9 mouse cellular contexts compared by ENCODE assay signal in the genomic region with DNA sequence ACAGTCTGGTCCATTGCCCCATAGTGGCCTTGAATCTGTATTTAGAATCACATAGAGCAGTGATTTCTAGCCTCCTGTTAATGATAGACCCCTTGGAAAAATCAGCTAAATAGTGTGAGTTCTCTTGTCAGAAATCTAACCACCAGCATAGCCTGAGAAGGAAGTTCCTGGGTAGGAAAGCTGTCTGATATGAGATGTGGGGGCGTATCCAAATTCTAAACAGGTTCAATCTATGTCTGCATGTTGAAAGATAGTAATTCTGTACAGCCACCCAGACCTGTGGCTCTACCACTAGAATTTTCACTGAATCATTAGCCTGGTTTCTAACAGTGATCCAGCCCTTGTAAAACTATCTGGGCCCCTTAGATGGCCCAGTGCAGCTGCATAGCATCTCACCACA. TPM values are rescaled to one million over a fixed set of nuclear protein-coding genes. Genes with fewer than 3 reads are reported as not detected.
A peak's percentile ranks its signal among the peaks of the same experiment; 100 is the strongest.
DNase-seq lines count a peak whose midpoint lies in the region; ATAC-seq and TF ChIP-seq lines count a peak whose summit lies in the region.
"Had no signal": no experiment of that assay in that cellular context is flagged by ENCODE, and none has a peak within 500 bp of the region (broad histone marks: within the 10 kb centered on the region; RNA-seq: fewer than 3 reads in every experiment).

No protein-coding gene starts in this region.

- WGBS in forebrain, embryonic 13.5 days = 81% methylated on average over 1 of the region's 1 CpGs
- WGBS in liver, embryonic 14.5 days (ENCODE audit: insufficient replicate concordance) = 20% methylated on average over 1 of the region's 1 CpGs

- peak overlapping the region; percentile 97 for H3K4me3 ChIP-seq in megakaryocyte, embryonic 14.5 days (replicated peaks)
- peak overlapping the region; percentile 58; the same call in 1 of the 2 replicates for H3K4me3 ChIP-seq in forebrain, embryonic 13.5 days
- H3K4me3 ChIP-seq in liver, embryonic 14.5 days (ENCODE audit: insufficient read depth in 1 of 2, low read depth in 2 of 2, low read length in 2 of 2) = no peak overlapping the region

- no peaks in the 10 kb centered on the region for H3K9me3 ChIP-seq in megakaryocyte, embryonic 14.5 days
- H3K9me3 ChIP-seq in forebrain, embryonic 13.5 days (replicated peaks) = no peaks in the 10 kb centered on the region
- H3K9me3 ChIP-seq in liver, embryonic 14.5 days (ENCODE audit: control insufficient read depth, low read length) = no peaks in the 10 kb centered on the region

- no peak for TF ChIP-seq EP300 in liver, embryonic 14.5 days (IDR thresholded peaks at IDR 0.05; ENCODE audit: low read depth)

- peaks cover 22% of the 10 kb centered on the region for H3K4me1 ChIP-seq in megakaryocyte, embryonic 14.5 days
- peaks cover 16% of the 10 kb centered on the region for H3K4me1 ChIP-seq in forebrain, embryonic 13.5 days
- peaks cover 0 to 7% of the 10 kb centered on the region in 2 experiments; a peak in 2 of 4 replicates for H3K4me1 ChIP-seq in liver, embryonic 14.5 days (replicated peaks; ENCODE audit: control insufficient read depth in 2 of 2, insufficient read depth in 2 of 2, low read length in 1 of 2)

- no peak overlapping the region for H3K9ac ChIP-seq in forebrain, embryonic 13.5 days
- no peak overlapping the region for H3K9ac ChIP-seq in liver, embryonic 14.5 days (replicated peaks)

- peak overlapping the region; percentile 65 for H3K4me2 ChIP-seq in forebrain, embryonic 13.5 days
- H3K4me2 ChIP-seq in liver, embryonic 14.5 days (ENCODE audit: low read depth) = peak overlapping the region; percentile 59

- peaks cover 17% of the 10 kb centered on the region for H3K36me3 ChIP-seq in megakaryocyte, embryonic 14.5 days (replicated peaks; ENCODE audit: low read length)
- H3K36me3 ChIP-seq in forebrain, embryonic 13.5 days (ENCODE audit: poor library complexity, severe bottlenecking) = no peaks in the 10 kb centered on the region
- no peaks in the 10 kb centered on the region for H3K36me3 ChIP-seq in liver, embryonic 14.5 days (replicated peaks; ENCODE audit: control insufficient read depth, insufficient read depth, low read depth)

- no peak for DNase-seq in liver, embryonic 14.5 days (ENCODE audit: low read depth in 3 of 3, low spot score in 3 of 3)
- no peak for DNase-seq in thymus, postnatal 14 days
- DNase-seq in ovary, adult 18-20 months (ENCODE audit: low spot score) = no peak
- DNase-seq in right cerebral cortex, postnatal 14 days = no peak
- DNase-seq: layer of hippocampus, postnatal 36 days had no signal

- ATAC-seq in megakaryocyte, adult 5-6 weeks (ENCODE audit: poor library complexity, severe bottlenecking) = no peak
- ATAC-seq in forebrain, embryonic 13.5 days = no peak
- no peak for ATAC-seq in liver, embryonic 14.5 days (ENCODE audit: insufficient read depth)

- peaks cover 9% of the 10 kb centered on the region for H3K27me3 ChIP-seq in megakaryocyte, embryonic 14.5 days (replicated peaks)
- H3K27me3 ChIP-seq in forebrain, embryonic 13.5 days = no peaks in the 10 kb centered on the region
- H3K27me3 ChIP-seq in liver, embryonic 14.5 days (ENCODE audit: control insufficient read depth, insufficient read depth, low read length) = no peaks in the 10 kb centered on the region; the same call in 1 of the 2 replicates

- no peak for TF ChIP-seq CTCF in liver, embryonic 14.5 days (IDR thresholded peaks at IDR 0.05; ENCODE audit: low read depth)

- H3K27ac ChIP-seq in forebrain, embryonic 13.5 days = no peak overlapping the region
- no peak overlapping the region for H3K27ac ChIP-seq in liver, embryonic 14.5 days

RNA-seq across cellular contexts. Expression of a gene that starts 1.4 kb away (rescaled TPM):
- polyA plus RNA-seq in megakaryocyte, embryonic 14.5 days (2012; ENCODE audit: insufficient read depth, low replicate concordance) = 0.34 and 0.38 TPM in 2 replicates
- 5.3 and 6.8 TPM in 2 replicates for total RNA-seq in megakaryocyte, adult 5-6 weeks (2015)
- total RNA-seq in megakaryocyte, adult 5-6 weeks (2017) = 3.5 and 4.3 TPM in 2 replicates
- 10.6 and 12.7 TPM in 2 replicates for polyA plus RNA-seq in forebrain, embryonic 13.5 days (2015; fragmentation: Nextera tagmentation; extraction: Ambion mirVana)
- 2.5 and 3.1 TPM in 2 replicates for polyA plus RNA-seq in liver, embryonic 14.5 days (2012; rRNA removed)
- 1.9 and 2.2 TPM in 2 replicates for polyA plus RNA-seq in liver, embryonic 14.5 days (2014; fragmentation: Nextera tagmentation; extraction: Ambion mirVana)

RNA-seq across cellular contexts. Expression of a gene that starts 7.2 kb away (rescaled TPM):
- polyA plus RNA-seq in megakaryocyte, embryonic 14.5 days (2012; ENCODE audit: insufficient read depth, low replicate concordance) = not detected in 2 replicates
- not detected in 2 replicates for total RNA-seq in megakaryocyte, adult 5-6 weeks (2015)
- total RNA-seq in megakaryocyte, adult 5-6 weeks (2017) = not detected in 2 replicates
- polyA plus RNA-seq in forebrain, embryonic 13.5 days (2015; fragmentation: Nextera tagmentation; extraction: Ambion mirVana) = not detected in 2 replicates
- not detected in 2 replicates for polyA plus RNA-seq in liver, embryonic 14.5 days (2012; rRNA removed)
- not detected in 2 replicates for polyA plus RNA-seq in liver, embryonic 14.5 days (2014; fragmentation: Nextera tagmentation; extraction: Ambion mirVana)
- total RNA-seq: gastrocnemius, adult 8-10 months; layer of hippocampus, postnatal 36 days had no signal

RNA-seq across cellular contexts. Expression of a gene that starts 51.0 kb away (rescaled TPM):
- not detected in 2 replicates for polyA plus RNA-seq in megakaryocyte, embryonic 14.5 days (2012; ENCODE audit: insufficient read depth, low replicate concordance)
- not detected in 2 replicates for total RNA-seq in megakaryocyte, adult 5-6 weeks (2015)
- not detected in 2 replicates for total RNA-seq in megakaryocyte, adult 5-6 weeks (2017)
- polyA plus RNA-seq in forebrain, embryonic 13.5 days (2015; fragmentation: Nextera tagmentation; extraction: Ambion mirVana) = not detected in 2 replicates
- not detected in 2 replicates for polyA plus RNA-seq in liver, embryonic 14.5 days (2012; rRNA removed)
- not detected in 2 replicates for polyA plus RNA-seq in liver, embryonic 14.5 days (2014; fragmentation: Nextera tagmentation; extraction: Ambion mirVana)
- total RNA-seq: gastrocnemius, adult 8-10 months had no signal

RNA-seq across cellular contexts. Expression of a gene that starts 51.0 kb away (rescaled TPM):
- not detected in 2 replicates for polyA plus RNA-seq in megakaryocyte, embryonic 14.5 days (2012; ENCODE audit: insufficient read depth, low replicate concordance)
- not detected in 2 replicates for total RNA-seq in megakaryocyte, adult 5-6 weeks (2015)
- total RNA-seq in megakaryocyte, adult 5-6 weeks (2017) = not detected in 2 replicates
- polyA plus RNA-seq in forebrain, embryonic 13.5 days (2015; fragmentation: Nextera tagmentation; extraction: Ambion mirVana) = not detected in 2 replicates
- not detected in 2 replicates for polyA plus RNA-seq in liver, embryonic 14.5 days (2012; rRNA removed)
- polyA plus RNA-seq in liver, embryonic 14.5 days (2014; fragmentation: Nextera tagmentation; extraction: Ambion mirVana) = not detected in 2 replicates
- total RNA-seq: gastrocnemius, adult 8-10 months; layer of hippocampus, postnatal 36 days had no signal

RNA-seq across cellular contexts. Expression of a gene that starts 54.7 kb away (rescaled TPM):
- polyA plus RNA-seq in megakaryocyte, embryonic 14.5 days (2012; ENCODE audit: insufficient read depth, low replicate concordance) = not detected in 2 replicates
- not detected in 2 replicates for total RNA-seq in megakaryocyte, adult 5-6 weeks (2015)
- not detected in 2 replicates for total RNA-seq in megakaryocyte, adult 5-6 weeks (2017)
- polyA plus RNA-seq in forebrain, embryonic 13.5 days (2015; fragmentation: Nextera tagmentation; extraction: Ambion mirVana) = not detected in 2 replicates
- polyA plus RNA-seq in liver, embryonic 14.5 days (2012; rRNA removed) = not detected in 2 replicates
- polyA plus RNA-seq in liver, embryonic 14.5 days (2014; fragmentation: Nextera tagmentation; extraction: Ambion mirVana) = not detected in 2 replicates
- total RNA-seq: gastrocnemius, adult 8-10 months had no signal

Comparison
In these comparisons a context has a peak if more than half of its experiments do, and no peak if none do; other contexts are left out.
1. H3K4me3 ChIP-seq: peak in megakaryocyte, embryonic 14.5 days (single experiment) and forebrain, embryonic 13.5 days (single experiment); none in liver, embryonic 14.5 days (0 of 2).